Mouse (Mus musculus): ENCODE measurements around the gene Abca3.
A peak's percentile ranks its signal among the peaks of the same experiment; 100 is the strongest.
"Not testable (repeated sequence)": the region's sequence is repeated elsewhere in the genome, so short reads cannot be mapped to it uniquely, and the experiment has no call there.

Gene Abca3

DNA sequence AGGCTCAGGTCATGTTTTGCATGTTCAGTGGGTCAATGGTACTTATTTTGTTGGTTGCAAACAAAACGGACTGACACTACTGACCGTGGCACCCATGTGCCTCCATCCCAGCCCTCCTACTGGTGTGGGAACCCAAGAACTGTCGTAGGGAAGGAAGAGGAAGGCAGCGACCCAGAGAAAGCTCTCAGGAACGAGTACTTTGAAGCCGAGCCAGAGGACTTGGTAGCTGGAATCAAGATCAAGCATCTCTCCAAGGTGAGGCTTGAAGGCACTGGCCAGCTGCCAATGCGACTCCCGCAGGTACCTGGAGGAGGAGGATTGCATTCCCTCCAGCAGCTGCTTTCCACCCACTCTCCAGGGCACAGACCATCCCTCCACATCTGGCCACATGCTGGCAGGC is 32.0 kb downstream of the Abca3 start:
- DNase-seq (ENCODE audit: low spot score): no peak

DNA sequence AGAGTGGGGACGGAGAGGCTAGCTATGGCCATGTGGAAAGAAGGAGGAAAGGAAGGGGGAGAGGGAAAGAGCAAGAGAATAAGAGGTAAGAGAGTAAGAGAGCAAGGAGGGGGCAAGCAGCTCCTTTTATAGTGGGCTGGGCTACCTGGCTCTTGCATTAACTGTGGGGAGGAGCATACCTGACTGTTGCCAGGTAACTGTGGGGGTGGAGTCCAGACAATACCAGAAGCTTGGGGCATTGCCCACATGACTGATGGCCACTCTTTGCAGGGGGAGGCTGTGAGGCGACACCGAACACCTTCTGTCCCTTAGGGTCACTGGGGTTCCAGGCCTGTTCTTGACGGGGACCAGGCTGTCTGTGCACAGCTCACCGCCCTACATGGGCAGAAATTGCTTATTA is 37.0 kb downstream of the Abca3 start:
- no peak for DNase-seq (ENCODE audit: low spot score)

DNA sequence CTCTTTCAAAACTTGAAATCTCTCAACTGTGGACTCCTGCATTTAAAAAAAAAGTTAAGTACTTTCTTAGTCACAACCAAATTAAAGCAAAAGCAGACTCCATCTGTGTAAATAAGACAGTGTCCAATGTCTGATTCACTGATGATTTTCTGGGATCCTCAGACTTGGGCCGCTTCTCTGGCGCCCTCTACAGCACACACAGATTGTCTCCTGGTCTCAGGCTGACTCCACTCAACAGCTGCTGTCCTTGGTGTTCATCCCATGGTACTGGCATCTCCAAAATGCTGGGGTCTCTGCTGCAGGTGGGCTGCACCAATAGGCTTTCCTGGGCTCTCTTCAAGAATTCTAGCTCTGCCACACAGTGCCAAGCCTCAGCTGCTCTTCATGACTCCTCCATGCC is 38.1 kb downstream of the Abca3 start:
- no peak for DNase-seq (ENCODE audit: low spot score)

DNA sequence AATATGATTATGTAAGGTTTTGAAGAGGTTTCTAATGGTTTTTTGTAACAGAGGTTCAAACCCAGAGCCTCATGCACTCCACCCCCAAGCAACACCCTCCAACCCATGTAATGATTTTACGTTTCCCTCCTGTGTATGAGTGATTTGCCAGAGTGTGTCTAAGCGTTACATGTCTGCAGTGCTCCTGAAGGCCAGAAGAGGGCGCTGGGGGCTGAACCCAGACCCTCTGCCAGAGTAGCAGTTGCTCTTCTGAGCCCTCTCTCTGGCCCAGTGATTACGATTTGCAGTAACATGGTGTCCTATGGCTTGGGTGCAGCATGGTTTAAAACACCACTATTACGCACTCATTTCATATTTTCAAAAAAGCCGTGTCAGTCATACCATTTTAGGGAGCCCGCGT is 39.4 kb downstream of the Abca3 start:
- DNase-seq (ENCODE audit: low spot score): no peak

DNA sequence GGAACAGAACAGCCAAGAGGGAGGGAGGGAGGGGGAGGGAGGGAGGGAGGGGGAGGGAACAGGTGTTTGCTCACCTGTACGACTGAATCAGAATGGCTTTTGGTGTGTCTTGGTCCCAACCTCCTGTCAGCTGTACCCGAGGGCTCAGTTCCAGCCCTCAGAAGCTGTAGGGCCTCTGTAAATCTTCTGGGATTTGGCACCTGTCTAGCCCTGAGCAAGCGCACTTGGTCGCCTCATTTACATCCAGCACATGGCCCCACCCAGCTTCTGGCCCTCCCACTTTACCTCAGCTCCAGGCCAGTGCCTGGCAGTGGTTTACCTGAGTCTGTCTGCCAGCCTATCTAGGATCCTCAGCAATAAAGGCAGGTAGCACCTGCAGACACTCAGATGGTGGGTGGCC is 41.8 kb downstream of the Abca3 start:
- no peak for DNase-seq (ENCODE audit: low spot score)

DNA sequence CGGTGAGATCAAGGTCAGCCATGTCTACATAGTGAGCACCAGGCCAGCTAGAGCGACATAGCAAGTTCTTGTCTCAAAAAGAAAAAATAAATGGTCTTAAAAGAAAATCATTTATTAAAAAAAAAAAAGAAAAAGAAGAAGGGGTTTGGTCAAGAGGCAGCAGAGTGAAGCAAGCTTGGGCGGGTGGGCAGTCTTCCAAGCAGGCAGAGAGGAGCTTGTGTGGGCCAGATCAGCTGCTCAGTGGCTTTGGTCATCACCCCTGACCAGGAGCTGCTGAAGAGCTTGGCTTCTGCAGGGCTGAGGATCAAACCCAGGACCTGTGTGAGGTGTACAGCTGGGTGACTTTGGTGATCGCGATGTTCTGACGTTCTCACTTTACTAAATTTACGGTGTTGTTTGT is 42.7 kb downstream of the Abca3 start:
- DNase-seq (ENCODE audit: low spot score): no peak

DNA sequence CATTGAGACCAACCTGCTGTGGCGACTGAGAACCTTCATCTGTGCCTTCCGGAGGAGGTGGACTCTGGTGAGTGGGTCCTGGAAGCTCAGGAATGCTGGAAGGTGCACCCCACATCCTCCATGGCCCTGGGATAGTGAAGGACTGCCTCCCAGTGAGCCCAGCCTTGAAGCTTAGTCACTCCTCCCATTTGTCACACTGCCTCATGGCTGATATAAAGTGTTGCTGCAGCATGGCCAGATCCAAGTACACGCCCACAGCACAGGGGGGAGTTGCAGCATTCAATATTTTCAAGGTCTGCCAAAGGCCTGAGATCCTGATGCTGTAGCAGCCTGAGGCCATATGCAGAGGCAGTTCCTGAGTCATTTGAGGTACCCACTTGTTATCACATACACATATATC is 50.6 kb downstream of the Abca3 start:
- no peak for DNase-seq (ENCODE audit: low spot score)

DNA sequence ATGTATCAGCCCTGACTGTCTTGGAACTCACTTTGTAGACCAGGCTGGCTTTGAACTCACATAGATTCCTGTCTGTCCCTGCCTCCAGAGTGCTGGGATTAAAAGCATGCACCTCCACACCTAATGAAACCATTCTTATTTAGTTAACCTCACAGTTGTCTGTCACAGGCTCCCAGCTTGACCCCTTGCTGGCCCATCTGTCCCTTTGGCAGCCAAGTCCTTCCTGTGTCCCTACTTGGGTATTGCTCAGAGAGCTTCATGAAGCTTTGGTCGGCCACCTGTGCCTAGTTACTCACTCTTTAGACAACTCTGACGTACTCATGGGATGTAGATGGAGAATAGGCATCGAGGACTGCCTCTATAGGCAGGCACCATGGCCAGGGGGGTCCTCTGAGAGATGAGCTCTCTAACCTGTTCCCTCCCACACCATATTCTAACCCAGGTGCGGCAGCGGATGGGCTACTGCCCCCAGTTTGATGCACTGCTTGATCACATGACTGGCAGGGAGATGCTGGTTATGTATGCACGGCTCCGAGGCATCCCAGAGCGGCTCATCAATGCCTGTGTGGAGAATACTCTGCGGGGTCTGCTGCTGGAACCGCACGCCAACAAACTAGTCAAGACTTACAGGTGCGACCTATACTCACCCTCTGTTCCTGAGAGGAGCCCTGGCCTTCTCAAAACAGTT is 55.5 kb downstream of the Abca3 start:
- DNase-seq (ENCODE audit: low spot score): no peak

DNA sequence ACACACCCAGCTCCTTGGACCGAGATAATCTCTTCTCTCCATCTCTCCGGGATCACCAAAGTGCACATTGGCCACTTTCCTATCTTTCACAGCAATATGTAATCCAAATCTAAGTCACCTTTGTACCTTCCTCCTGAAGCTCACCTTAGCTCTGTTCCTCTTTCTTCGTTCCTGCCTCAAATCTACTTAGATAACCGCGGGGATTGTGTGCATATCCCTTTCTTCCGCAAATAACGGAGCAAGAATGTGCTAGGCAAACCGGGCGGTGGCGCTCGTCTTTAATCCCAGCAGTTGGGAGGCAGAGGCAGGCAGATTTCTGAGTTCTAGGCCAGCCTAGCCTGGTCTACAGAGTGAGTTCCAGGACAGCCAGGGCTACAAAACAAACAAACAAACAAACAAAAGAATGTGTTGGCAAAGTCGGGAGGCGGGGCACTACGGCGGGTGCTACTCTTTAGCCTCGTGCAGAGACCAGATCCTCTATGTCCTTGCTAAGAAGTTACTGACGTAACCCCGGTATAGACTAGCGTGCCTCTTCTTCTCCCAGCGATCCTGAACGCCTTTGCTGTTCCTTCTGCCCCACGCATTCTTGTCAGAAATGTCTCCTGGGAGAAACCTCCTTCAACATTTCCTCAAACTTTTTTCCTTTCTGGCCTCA is 61.9 kb downstream of the Abca3 start:
- DNase-seq (ENCODE audit: low spot score): no peak

DNA sequence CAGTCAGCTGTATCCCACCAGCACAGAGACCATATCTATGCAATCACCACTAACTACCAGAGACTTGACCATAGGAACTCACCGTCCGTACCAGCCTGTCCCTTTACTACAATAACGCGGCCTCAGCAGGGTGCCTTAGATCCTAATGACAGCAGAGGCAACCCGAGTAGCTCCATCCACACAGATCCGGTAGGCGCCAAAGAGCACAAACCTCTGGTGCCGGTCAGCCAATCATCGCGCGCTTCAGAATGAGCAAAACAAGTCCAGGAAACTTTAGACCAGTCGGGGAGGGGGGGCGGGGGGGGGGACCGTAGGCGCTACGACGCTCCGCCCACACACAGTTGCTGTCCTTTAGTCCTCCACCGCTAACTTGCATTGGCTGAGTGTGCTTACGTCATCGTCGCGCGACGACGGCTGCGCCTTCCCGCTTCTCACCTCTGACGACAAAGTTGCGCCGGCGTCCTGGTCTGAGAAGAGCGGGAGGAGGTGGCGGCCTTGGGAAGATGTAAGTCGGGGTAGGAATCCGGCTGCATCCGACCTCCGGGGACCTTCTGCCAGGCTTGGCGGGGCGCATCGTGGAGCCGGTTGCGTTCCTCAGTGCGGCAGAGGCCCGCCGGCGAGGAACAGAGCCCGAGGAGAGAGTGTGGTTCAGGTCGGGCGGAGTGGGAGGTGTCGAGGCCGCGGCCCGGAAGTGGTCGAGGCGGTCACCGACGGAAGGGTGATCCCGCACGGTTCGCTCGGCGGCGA is 62.7 kb downstream of the Abca3 start, which contains the start of gene Rnps1:
Gene Rnps1, plus strand, starts transcription at position 336 of the 747 bp plus-strand sequence.
- peak; percentile 80 for DNase-seq (ENCODE audit: low spot score)

DNA sequence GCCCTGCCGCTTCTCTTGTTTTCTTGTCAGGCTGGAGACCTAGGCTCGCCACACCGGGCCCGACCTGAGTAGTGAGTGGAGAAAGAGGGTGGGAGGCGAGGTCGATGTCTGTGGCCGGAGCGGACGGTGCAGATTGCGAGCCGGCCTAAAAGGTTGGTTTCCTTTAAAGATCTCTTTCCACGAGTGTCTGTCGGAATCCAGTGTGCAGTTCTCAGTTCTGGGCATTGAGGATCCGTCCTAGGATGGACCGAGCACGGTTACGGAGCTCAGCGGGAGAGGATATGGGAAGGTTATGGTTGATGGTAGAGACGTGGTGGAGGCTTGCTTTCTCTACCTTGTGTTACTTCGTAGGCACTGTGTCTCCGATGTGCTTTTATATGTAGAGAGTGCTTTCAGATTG is 63.3 kb downstream of the Abca3 start:
- no peak for DNase-seq (ENCODE audit: low spot score)

DNA sequence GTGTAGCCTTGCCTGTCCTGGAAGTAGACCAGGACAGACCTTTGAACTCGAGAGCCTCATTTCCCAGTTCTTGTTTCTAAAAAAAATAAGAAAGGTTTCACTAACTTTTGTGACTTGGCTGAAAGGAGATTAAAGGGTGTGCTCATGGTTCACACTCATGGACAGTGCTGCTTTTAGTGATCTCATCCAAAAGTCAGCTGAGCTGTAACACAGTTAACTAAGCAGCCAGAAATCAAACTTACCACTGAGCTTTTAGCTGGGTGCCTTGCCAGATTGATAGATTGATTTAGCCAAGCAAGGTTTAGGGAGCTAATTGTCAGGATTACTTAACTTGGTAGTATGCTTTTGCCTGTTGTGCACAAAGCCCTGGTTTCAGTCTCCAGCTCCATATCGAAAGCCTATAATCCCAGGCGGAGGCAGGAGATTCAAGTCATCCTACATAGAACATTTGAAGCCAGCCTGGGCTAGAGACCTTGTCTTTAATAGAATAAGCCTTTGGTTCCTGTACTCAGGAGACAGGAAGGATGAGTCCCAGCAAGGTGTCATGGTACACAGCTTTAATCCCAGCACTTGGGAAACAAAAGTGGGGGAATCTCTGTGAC is 64.4 kb downstream of the Abca3 start:
- DNase-seq (ENCODE audit: low spot score): no peak

DNA sequence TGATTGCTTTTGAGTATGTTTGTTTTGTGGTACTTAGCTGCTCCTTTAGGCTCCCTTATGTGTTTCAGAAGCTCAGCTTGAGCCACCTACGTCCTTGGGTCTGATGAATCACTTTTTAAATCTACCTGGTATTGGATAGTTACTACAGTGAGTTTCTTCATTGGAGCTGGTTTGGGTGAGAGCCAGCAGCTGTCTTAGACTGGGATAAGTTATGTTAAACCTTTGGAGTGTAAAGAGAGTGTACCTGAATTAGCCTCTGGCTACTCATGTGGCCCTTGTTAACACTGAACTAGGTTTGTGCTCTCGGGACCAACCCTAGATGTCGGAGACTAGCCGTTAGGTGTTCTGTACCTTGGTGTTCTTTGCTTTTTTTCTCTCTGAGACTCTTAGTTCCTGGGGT is 71.4 kb downstream of the Abca3 start:
- no peak for DNase-seq (ENCODE audit: low spot score)

DNA sequence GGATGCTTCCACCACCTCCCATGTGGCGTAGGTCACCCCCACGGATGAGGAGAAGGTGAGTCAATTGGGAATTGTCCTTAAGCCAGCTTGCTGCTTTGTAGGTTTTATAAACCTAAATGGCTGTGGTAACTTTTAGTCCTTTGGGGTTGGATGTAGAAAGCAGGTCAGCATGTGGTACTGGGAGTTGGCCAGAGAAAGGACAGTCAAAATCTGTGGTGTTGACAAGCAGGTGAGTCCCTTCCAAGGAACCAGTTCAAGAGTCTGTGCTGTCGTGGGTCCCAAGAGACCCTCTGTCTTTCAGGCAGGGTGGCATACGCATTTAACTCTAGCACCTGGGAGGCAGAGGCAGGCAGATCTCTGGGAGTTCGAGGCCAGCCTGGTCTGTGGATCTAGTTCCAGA is 72.7 kb downstream of the Abca3 start:
- no peak for DNase-seq (ENCODE audit: low spot score)

DNA sequence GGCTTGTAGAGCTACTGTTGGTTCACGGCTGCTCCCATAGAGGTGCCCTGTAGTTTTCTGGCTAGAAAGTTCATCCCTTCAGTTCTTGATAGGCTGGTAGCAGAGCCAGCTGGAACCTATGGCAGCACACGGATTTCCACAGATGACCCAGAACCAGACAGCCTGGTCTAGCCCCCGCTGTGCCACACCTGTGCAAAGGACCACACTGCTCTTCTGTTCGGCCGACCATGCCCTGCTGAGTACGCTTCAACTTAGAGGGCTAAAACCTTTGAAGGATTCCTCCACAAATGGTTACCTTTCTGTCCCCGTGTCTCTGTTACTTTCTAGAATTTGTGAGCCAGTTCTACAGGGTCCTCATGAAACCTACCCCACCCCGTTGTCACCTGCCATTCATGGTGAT is 73.6 kb downstream of the Abca3 start:
- DNase-seq (ENCODE audit: low spot score): not testable (repeated sequence)

DNA sequence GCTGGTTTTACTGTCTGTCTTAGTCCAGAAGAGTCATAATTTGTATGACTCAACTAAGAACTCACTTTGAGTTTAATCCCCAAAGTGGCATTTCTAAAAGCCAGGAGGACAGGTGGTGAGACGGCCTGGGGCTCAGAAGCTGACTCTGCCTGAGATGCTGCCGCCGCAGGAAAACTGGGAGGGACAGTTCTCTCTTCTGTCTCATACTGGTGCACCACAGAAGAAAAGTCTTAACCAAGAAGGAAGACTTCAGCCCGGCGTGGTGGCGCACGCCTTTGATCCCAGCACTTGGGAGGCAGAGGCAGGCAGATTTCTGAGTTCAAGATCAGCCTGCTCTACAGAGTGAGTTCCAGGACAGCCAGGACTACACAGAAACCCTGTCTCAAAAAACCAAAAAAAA is 74.2 kb downstream of the Abca3 start:
- no peak for DNase-seq (ENCODE audit: low spot score)

DNA sequence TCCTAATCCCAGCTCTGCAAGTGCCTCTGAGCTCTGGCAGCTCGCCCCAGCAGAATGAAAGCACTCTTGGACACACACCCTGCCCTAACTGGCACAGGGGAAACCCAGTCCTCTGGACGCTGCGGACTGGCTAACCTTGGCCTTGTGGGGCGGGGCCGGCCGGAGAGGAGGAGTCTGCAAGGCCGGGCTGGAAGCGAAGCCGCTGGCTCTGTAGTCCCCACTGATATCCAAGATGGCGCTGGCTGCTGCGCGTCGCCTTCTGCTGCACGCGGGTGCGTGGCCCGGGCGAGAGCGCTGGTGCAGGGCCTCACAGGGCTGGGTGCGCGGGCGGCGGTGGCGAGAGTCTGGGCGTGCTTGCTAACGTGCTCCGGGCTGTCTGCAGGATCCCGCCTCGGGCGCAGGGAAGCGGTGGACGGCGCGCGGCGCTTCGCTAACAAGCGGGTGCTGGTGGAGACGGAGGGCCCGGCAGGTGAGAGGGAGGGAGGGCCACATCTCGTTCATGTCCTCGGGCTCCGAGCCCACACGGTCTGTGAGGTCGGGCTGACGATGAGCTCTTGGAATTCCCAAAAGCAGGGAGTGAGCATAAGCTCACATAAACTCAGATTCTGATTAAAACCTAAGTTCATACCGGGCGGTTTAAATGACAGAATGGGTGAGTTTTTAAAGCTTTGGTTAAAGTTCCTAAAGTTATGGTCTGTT is 74.9 kb downstream of the Abca3 start, which contains the start of gene Eci1:
Gene Eci1, plus strand, starts transcription at position 171 of the 699 bp plus-strand sequence.
- peak; percentile 85 for DNase-seq (ENCODE audit: low spot score)

DNA sequence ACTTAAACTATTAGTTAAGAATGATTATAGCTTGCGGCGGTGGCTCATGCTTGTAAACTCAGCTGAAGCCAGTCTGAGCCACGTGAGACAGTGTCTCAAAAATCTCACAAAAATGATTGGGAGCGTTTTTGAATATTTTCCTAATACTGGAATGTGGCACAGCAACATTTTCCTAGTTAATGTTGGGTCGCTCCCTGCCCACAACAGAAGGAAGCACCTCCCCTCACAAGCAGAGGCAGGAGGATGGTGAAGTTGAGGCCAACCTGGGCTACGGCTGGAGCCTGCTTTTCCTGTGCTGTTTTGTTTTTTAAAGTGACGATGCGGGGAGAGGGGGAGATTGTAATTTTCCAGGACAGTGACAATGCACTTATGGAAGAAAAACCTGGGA is 75.4 kb downstream of the Abca3 start:
- DNase-seq (ENCODE audit: low spot score): no peak

DNA sequence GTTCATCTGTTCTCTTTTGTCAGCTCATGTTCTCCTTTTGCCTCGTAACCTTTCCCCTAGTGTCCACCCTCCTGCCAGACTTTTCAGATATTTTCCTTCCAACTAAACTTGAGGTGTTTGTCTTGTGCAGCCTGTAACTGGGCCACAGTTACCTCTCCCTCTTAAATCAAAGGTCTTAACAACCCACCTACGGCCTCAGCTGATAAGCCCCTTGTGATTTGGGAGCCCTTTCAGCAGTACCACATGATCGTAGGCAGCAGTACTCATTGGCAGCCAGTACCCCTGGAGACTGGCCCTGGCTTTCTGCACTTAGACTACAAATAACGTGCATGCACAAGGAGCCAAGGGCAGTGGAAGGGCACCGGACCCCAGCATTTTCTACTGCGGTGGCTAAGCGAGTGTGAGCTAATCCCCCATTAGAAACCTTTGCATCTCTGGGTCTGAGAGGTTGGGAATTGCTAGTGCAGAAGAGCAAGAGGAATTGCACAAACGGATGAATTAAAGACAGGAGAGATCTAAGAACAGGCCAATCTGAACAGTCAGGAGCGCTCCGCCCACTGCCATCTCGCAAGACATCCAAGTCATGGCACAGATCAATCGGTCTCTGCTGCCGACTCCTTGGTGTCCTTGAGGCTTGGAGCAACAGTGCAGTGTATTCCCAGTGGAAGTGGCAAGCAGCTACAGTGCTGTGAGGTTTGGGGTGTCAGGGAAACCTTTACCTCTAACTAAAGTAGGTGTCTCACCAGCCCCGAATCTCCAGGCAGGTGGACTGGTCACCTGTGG is 77.6 kb downstream of the Abca3 start:
- no peak for DNase-seq (ENCODE audit: low spot score)

DNA sequence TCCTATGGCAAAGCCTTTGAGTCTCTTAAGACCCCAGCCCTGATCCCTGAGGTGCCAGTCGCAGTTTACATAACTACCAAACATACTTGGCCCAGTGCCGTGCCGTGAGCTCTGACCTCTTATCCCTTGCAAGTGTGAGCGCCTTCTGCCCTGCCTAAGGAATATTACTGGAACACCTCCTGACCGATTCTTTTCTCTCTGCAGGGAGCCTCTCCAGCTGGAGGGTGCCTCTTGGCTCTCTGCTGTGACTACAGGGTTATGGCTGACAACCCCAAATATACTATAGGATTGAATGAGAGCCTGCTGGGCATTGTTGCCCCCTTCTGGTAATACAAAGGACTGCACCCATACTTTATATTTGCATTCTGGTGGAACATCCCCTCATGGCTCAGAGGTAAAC is 85.3 kb downstream of the Abca3 start:
- no peak for DNase-seq (ENCODE audit: low spot score)

DNA sequence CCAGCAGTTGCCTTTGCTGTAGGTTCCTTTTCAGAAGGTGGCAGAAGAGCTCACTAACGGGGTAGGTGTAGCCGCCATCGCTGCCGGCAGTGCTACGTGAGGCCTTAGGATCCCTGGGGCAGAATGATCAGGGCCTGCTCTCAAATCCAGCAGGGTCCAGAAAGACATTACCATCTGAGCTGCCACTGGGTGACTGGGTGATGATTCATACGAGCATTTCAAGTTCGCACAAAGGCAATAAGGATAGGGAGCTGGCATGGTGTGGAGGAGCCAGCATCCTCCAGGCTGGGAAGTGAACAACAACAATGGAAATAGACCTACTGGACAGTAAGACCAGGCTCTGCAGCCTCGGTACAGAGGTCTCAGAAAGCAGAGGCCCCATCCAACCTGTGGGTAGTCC is 88.6 kb downstream of the Abca3 start:
- DNase-seq (ENCODE audit: low spot score): no peak
